Mouse (Mus musculus) bone marrow, adult 2 months (tissue): ENCODE data around the gene Sdk1.

Source experiments
- CTCF ChIP-seq: fragments of 200-500 bp; IDR thresholded peaks from 2 replicates; pipeline ENCODE4 v1.5.1; 2011; ENCODE audit warnings: low read length, control low read depth; ENCODE audit not compliant: control insufficient read depth, insufficient read depth
- POLR2A ChIP-seq: fragments of 200-500 bp; IDR thresholded peaks from 2 replicates; pipeline ENCODE4 v1.6.1; 2011; ENCODE audit warnings: low read depth, mild to moderate bottlenecking, control low read depth, low read length, borderline replicate concordance; ENCODE audit not compliant: control insufficient read depth

DNA sequence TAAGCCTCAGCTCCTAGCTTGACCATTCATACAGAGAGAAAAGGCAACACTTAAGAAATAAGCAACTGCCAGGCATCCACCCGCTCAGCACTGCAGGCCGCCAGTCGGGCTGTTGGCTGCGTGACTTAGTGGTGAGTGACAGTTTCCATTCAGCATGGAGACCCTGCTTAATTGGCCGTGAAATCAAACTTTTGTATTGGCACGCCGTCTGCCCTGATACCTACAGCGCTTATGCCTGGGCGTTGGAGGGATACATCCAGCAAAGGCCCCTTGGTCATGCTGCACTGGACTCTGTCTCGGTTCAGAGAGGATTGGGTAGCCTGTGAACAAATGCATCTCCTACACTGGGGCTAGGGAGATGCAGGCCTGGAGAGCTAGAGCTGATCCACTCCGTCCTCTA is 938.0 kb downstream of the Sdk1 start:
- TF ChIP-seq POLR2A (no peak), CTCF (no peak)
